Comparison of ENCODE assay signal across 8 mouse cellular contexts in the genomic region with DNA sequence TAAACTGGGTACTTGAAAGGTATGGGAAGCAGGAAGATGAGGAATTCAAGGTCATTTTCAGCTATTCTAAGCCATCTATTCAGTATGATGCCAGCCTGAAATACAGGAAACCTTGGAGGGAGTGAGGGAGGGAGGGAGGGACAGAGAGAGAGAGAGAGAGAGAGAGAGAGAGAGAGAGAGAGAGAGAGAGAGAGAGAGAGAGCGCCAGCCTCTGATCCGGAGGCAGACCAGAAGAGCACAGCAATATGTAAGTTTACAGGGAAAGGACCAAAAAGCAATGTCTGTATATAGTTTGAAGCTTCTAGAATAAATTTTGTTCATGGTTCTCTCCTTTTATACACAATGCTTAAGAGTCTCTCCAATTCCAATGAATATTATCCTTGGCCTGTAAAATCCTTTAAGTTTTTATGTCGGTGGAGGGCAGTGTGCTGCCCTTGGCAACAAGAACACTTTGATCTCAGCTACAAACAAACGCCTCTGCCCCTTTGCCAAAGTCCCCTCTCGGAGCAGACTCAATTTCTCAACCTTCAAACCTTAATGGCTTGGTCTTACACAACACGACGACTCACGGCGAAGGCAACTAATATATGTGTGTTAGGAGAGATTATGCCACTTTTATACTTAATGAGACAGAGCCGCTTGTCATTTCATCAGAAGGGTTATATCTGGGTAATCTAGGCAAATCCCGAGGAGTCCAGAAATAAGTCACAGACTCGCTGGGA. TPM values are rescaled to one million over a fixed set of nuclear protein-coding genes. Genes with fewer than 3 reads are reported as not detected.
DNase-seq lines count a peak whose midpoint lies in the region; ATAC-seq and TF ChIP-seq lines count a peak whose summit lies in the region.

No protein-coding gene starts in this region.

- no peaks in the 10 kb centered on the region for H3K79me2 ChIP-seq in heart, adult 2 months (replicated peaks; ENCODE audit: control insufficient read depth, insufficient read depth, low read length)

- no peaks in the 10 kb centered on the region for H3K9me3 ChIP-seq in forebrain, embryonic 14.5 days (replicated peaks; ENCODE audit: control insufficient read depth, low read length)
- no peaks in the 10 kb centered on the region for H3K9me3 ChIP-seq in midbrain, embryonic 10.5 days (replicated peaks)

- TF ChIP-seq POLR2A in heart, adult 2 months (IDR thresholded peaks at IDR 0.05; ENCODE audit: insufficient read depth, low read depth, low read length), result no peak

- no peaks in the 10 kb centered on the region for H3K27me3 ChIP-seq in heart, adult 2 months (ENCODE audit: control insufficient read depth, insufficient read depth, low read length)
- H3K27me3 ChIP-seq in forebrain, embryonic 14.5 days (replicated peaks; ENCODE audit: control insufficient read depth, insufficient read depth, low read length), result no peaks in the 10 kb centered on the region
- no peaks in the 10 kb centered on the region; the same call in 1 of the 2 replicates for H3K27me3 ChIP-seq in midbrain, embryonic 10.5 days (ENCODE audit: low read depth, poor library complexity, severe bottlenecking)

- peak overlapping the region; percentile 57 for H3K4me2 ChIP-seq in forebrain, embryonic 14.5 days (ENCODE audit: low read length)

- WGBS in heart, adult 2 months, result 21% methylated on average over 12 of the region's 12 CpGs
- 27% methylated on average over 12 of the region's 12 CpGs for WGBS in forebrain, embryonic 14.5 days
- 24% methylated on average over 12 of the region's 12 CpGs for WGBS in midbrain, embryonic 10.5 days

- peak overlapping the region; percentile 77 for H3K9ac ChIP-seq in heart, adult 2 months (ENCODE audit: low read depth, low read length)
- H3K9ac ChIP-seq in forebrain, embryonic 14.5 days (ENCODE audit: low read length), result peak overlapping the region; percentile 56

- intact Hi-C loops in heart, adult 2 months (cut with DNase I), result loop anchor here (5.0 kb wide), 2 partner anchors 47 to 233 kb away; partner anchors contain the start of genes Cenpi and Rpl36a
- intact Hi-C loops in heart, postnatal 25 days (cut with DNase I), result loop anchor here (5.0 kb wide), 1 partner anchor 42 kb away; the partner anchor contains the start of gene Btk

- no peaks in the 10 kb centered on the region for H3K36me3 ChIP-seq in heart, adult 2 months (ENCODE audit: control insufficient read depth, insufficient read depth, low read length)
- 0 out of 2 replicates have a peak, but pooled peaks cover 3% of the 10 kb centered on the region for H3K36me3 ChIP-seq in forebrain, embryonic 14.5 days (ENCODE audit: control insufficient read depth, insufficient read depth, low read length)
- peaks cover 15% of the 10 kb centered on the region for H3K36me3 ChIP-seq in midbrain, embryonic 10.5 days

- no peak for ATAC-seq in forebrain, embryonic 14.5 days
- ATAC-seq in monocyte, adult 5-6 weeks (replicated peaks; ENCODE audit: insufficient number of reproducible peaks, low FRiP score, low TSS enrichment, poor library complexity, severe bottlenecking), result no peak

- peak in 1 of 2 experiments; percentile 1 for DNase-seq in heart, adult 2 months
- no peak for DNase-seq in heart, postnatal 25 days (ENCODE audit: low spot score)
- peak; percentile 29 for DNase-seq in MN1 (ENCODE audit: low spot score)
- DNase-seq in forebrain, embryonic 14.5 days (ENCODE audit: low spot score), result peak; percentile 22
- peak; percentile 40 for DNase-seq in kidney, adult 9 months
- DNase-seq in midbrain, embryonic 10.5 days (ENCODE audit: low spot score), result peak; percentile 18
- no peak for DNase-seq in frontal cortex, postnatal 14 days (ENCODE audit: low spot score in 2 of 2)

- no peaks in the 10 kb centered on the region for H3K4me1 ChIP-seq in heart, adult 2 months (ENCODE audit: control insufficient read depth, insufficient read depth, low read length)
- no peaks in the 10 kb centered on the region for H3K4me1 ChIP-seq in forebrain, embryonic 14.5 days (ENCODE audit: control insufficient read depth, insufficient read depth, low read length)
- H3K4me1 ChIP-seq in midbrain, embryonic 10.5 days, result no peaks in the 10 kb centered on the region

- no peak for TF ChIP-seq EP300 in heart, adult 2 months (IDR thresholded peaks at IDR 0.05; ENCODE audit: insufficient read depth, low read depth, low read length)

- H3K27ac ChIP-seq in heart, adult 2 months, result peak overlapping the region; percentile 92
- H3K27ac ChIP-seq in forebrain, embryonic 14.5 days (ENCODE audit: low read depth, low read length), result no peak overlapping the region; the same call in 1 of the 2 replicates
- H3K27ac ChIP-seq in midbrain, embryonic 10.5 days (replicated peaks), result peak overlapping the region; percentile 91

- no peak for TF ChIP-seq CTCF in heart, adult 2 months (IDR thresholded peaks at IDR 0.05)

- peak overlapping the region; percentile 58 for H3K4me3 ChIP-seq in heart, adult 2 months
- peak overlapping the region; percentile 43 for H3K4me3 ChIP-seq in forebrain, embryonic 14.5 days (ENCODE audit: low read depth, low read length)
- H3K4me3 ChIP-seq in midbrain, embryonic 10.5 days, result peak overlapping the region; percentile 69

RNA-seq across cellular contexts. Expression of gene Timm8a1, which starts 1.1 kb away (rescaled TPM):
- 10 to 100 TPM; 25.0 to 25.1 TPM for total RNA-seq in heart, adult 2 months (2021)
- polyA plus RNA-seq in heart, adult 2 months (2012; rRNA removed), result 2.5 and 9.8 TPM in 2 replicates
- total RNA-seq in heart, postnatal 25 days (2021), result 10 to 100 TPM; 22.6 to 24.7 TPM
- 53.8 and 55.2 TPM in 2 replicates for polyA plus RNA-seq in forebrain, embryonic 14.5 days (2014; fragmentation: Nextera tagmentation; extraction: Ambion mirVana)
- polyA plus RNA-seq in midbrain, embryonic 10.5 days (2016; fragmentation: Nextera tagmentation; extraction: Ambion mirVana), result 83.6 and 105 TPM in 2 replicates
- 21.1 to 35.8 TPM (median 22.5 TPM) in 3 replicates for total RNA-seq in monocyte, adult 5-6 weeks (2017)

RNA-seq across cellular contexts. Expression of gene Btk, which starts 42.8 kb away (rescaled TPM):
- under 1 TPM; 0.94 to 0.98 TPM for total RNA-seq in heart, adult 2 months (2021)
- 0.56 and 0.80 TPM in 2 replicates for polyA plus RNA-seq in heart, adult 2 months (2012; rRNA removed)
- total RNA-seq in heart, postnatal 25 days (2021), result 1 to 10 TPM; 1.0 to 1.1 TPM
- 0.28 and 0.31 TPM in 2 replicates for polyA plus RNA-seq in forebrain, embryonic 14.5 days (2014; fragmentation: Nextera tagmentation; extraction: Ambion mirVana)
- polyA plus RNA-seq in midbrain, embryonic 10.5 days (2016; fragmentation: Nextera tagmentation; extraction: Ambion mirVana), result 1.0 and 1.3 TPM in 2 replicates
- 35.8 to 82.3 TPM (median 41.6 TPM) in 3 replicates for total RNA-seq in monocyte, adult 5-6 weeks (2017)

RNA-seq across cellular contexts. Expression of gene Rpl36a, which starts 44.9 kb away (rescaled TPM):
- total RNA-seq in heart, adult 2 months (2021), result 100 to 1,000 TPM in 1 of 2 experiments, 10 to 100 TPM in 1; 95.2 to 110 TPM
- 96.5 and 124 TPM in 2 replicates for polyA plus RNA-seq in heart, adult 2 months (2012; rRNA removed)
- total RNA-seq in heart, postnatal 25 days (2021), result 100 to 1,000 TPM; 103 to 104 TPM
- polyA plus RNA-seq in forebrain, embryonic 14.5 days (2014; fragmentation: Nextera tagmentation; extraction: Ambion mirVana), result 236 and 310 TPM in 2 replicates
- 260 and 328 TPM in 2 replicates for polyA plus RNA-seq in midbrain, embryonic 10.5 days (2016; fragmentation: Nextera tagmentation; extraction: Ambion mirVana)
- total RNA-seq in monocyte, adult 5-6 weeks (2017), result 764 to 1,331 TPM (median 951 TPM) in 3 replicates

Comparison
In these comparisons a context has a peak if more than half of its experiments do, and no peak if none do; other contexts are left out.
1. DNase-seq: peak in MN1 (single experiment), forebrain, embryonic 14.5 days (single experiment), kidney, adult 9 months (single experiment) and midbrain, embryonic 10.5 days (single experiment); none in heart, postnatal 25 days (single experiment) and frontal cortex, postnatal 14 days (0 of 2).
2. RNA of gene Btk, which starts 42.8 kb away (total RNA-seq): 35.8 to 82.3 TPM in monocyte, adult 5-6 weeks; 1.0 to 1.1 TPM in heart, postnatal 25 days and 0.94 to 0.98 TPM in heart, adult 2 months; every median in the first group is over 10 times any median in the second.
3. Peak in every context shown above with its lines, with median percentiles within 50 percentile points of each other: H3K4me3 ChIP-seq.